27 mouse cellular contexts compared by ENCODE assay signal in the genomic region with DNA sequence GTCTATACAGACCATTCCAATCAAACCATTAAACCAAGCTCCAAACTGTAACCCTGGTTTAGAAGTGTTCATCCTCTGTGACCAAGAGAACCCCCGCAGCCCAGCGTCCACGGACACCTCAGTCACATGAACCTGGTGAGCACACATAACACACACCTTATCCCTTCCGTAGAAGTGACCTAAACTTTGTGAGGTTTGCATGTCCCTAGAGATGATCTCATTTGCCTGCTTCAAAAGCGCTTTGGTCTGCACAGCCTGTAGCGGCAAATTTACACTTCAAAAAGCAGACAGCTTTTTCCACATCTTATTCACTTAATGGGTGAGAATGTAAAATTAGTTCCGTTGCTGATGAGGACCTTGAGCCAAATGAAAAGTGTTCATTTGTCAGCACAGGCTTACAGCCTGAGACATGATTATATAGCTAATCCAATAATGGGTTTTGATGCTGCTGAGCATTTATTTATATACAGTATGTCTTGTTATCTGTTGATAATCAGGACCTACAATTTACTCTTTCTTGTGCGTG.
A peak's percentile ranks its signal among the peaks of the same experiment; 100 is the strongest.
DNase-seq lines count a peak whose midpoint lies in the region; ATAC-seq and TF ChIP-seq lines count a peak whose summit lies in the region.
"Had no signal": no experiment of that assay in that cellular context is flagged by ENCODE, and none has a peak within 500 bp of the region (broad histone marks: within the 10 kb centered on the region; RNA-seq: fewer than 3 reads in every experiment).

No protein-coding gene starts in this region.

- H3K4me2 ChIP-seq in forebrain, embryonic 16.5 days (ENCODE audit: low read length), result no peak overlapping the region
- no peak overlapping the region for H3K4me2 ChIP-seq in forebrain, embryonic 15.5 days (replicated peaks)
- H3K4me2 ChIP-seq in midbrain, embryonic 15.5 days, result no peak overlapping the region
- H3K4me2 ChIP-seq: forebrain, embryonic 13.5 days; heart, embryonic 11.5 days; hindbrain, embryonic 13.5 days; intestine, embryonic 15.5 days had no signal

- H3K9me3 ChIP-seq in forebrain, embryonic 16.5 days (ENCODE audit: control insufficient read depth, low read length), result no peaks in the 10 kb centered on the region
- no peaks in the 10 kb centered on the region for H3K9me3 ChIP-seq in forebrain, embryonic 15.5 days
- H3K9me3 ChIP-seq in midbrain, embryonic 15.5 days, result no peaks in the 10 kb centered on the region
- H3K9me3 ChIP-seq: forebrain, embryonic 10.5 days; forebrain, embryonic 13.5 days; G1E; hindbrain, embryonic 10.5 days; hindbrain, embryonic 13.5 days; intestine, embryonic 15.5 days had no signal

- DNase-seq in brain, embryonic 14.5 days (ENCODE audit: low read depth), result peak; percentile 64
- DNase-seq in testis, postnatal 10 days (ENCODE audit: low spot score), result no peak
- DNase-seq in adrenal gland, adult 8-10 months, result no peak
- DNase-seq: adrenal gland, postnatal 14 days; B cell, adult 2 months; cerebellum, adult 11-12 months; cerebellum, adult 8-10 months; cerebellum, postnatal 10 days; cerebellum, postnatal 36 days; embryo, embryonic 11 days; gastrocnemius, adult 2 months; gastrocnemius, postnatal 14 days; heart, adult 11 months; heart, postnatal 36 days had no signal

- no peak for TF ChIP-seq CTCF in brain, embryonic 14.5 days (IDR thresholded peaks at IDR 0.05; ENCODE audit: borderline replicate concordance, extremely low read depth, insufficient read depth, insufficient read length)

- no peak overlapping the region for H3K27ac ChIP-seq in forebrain, embryonic 16.5 days (ENCODE audit: low read length)
- H3K27ac ChIP-seq in forebrain, embryonic 15.5 days (replicated peaks), result no peak overlapping the region
- H3K27ac ChIP-seq in midbrain, embryonic 15.5 days, result no peak overlapping the region
- H3K27ac ChIP-seq: forebrain, embryonic 10.5 days; forebrain, embryonic 13.5 days; gastrocnemius, adult 2 months; hindbrain, embryonic 10.5 days; hindbrain, embryonic 13.5 days; intestine, embryonic 15.5 days had no signal

- no peaks in the 10 kb centered on the region for H3K27me3 ChIP-seq in forebrain, embryonic 16.5 days (replicated peaks; ENCODE audit: control insufficient read depth, insufficient read depth, low read length)
- no peaks in the 10 kb centered on the region for H3K27me3 ChIP-seq in forebrain, embryonic 15.5 days
- no peaks in the 10 kb centered on the region for H3K27me3 ChIP-seq in midbrain, embryonic 15.5 days (replicated peaks)
- H3K27me3 ChIP-seq: CH12.LX; forebrain, embryonic 13.5 days; hindbrain, embryonic 13.5 days; intestine, embryonic 15.5 days; Patski had no signal

- peak; percentile 26; the same call in 1 of the 2 replicates for ATAC-seq in forebrain, embryonic 16.5 days
- no peak for ATAC-seq in forebrain, embryonic 15.5 days (replicated peaks)
- ATAC-seq in midbrain, embryonic 15.5 days (replicated peaks), result peak; percentile 60; the same call in 1 of the 2 replicates
- ATAC-seq: forebrain, embryonic 13.5 days; hindbrain, embryonic 16.5 days; intestine, embryonic 15.5 days; Patski had no signal

- no peak overlapping the region for H3K9ac ChIP-seq in forebrain, embryonic 16.5 days (replicated peaks; ENCODE audit: low read depth, low read length)
- H3K9ac ChIP-seq in forebrain, embryonic 15.5 days (replicated peaks), result no peak overlapping the region
- H3K9ac ChIP-seq in midbrain, embryonic 15.5 days, result no peak overlapping the region
- H3K9ac ChIP-seq: forebrain, embryonic 13.5 days; hindbrain, embryonic 13.5 days; intestine, embryonic 15.5 days had no signal

- H3K4me1 ChIP-seq in forebrain, embryonic 16.5 days (replicated peaks; ENCODE audit: control insufficient read depth, insufficient read depth, low read length), result no peaks in the 10 kb centered on the region
- 0 out of 2 replicates have a peak, but pooled peaks cover 5% of the 10 kb centered on the region for H3K4me1 ChIP-seq in forebrain, embryonic 15.5 days
- peaks cover 14% of the 10 kb centered on the region; the same call in 1 of the 2 replicates for H3K4me1 ChIP-seq in midbrain, embryonic 15.5 days
- H3K4me1 ChIP-seq: intestine, embryonic 15.5 days had no signal

- H3K36me3 ChIP-seq in forebrain, embryonic 16.5 days (ENCODE audit: control insufficient read depth, insufficient read depth), result no peaks in the 10 kb centered on the region
- no peaks in the 10 kb centered on the region for H3K36me3 ChIP-seq in forebrain, embryonic 15.5 days
- H3K36me3 ChIP-seq in midbrain, embryonic 15.5 days (replicated peaks), result no peaks in the 10 kb centered on the region
- H3K36me3 ChIP-seq: forebrain, embryonic 10.5 days; G1E; hindbrain, embryonic 10.5 days; hindbrain, embryonic 13.5 days; intestine, embryonic 15.5 days had no signal

- no peak for TF ChIP-seq POLR2A in brain, embryonic 14.5 days (IDR thresholded peaks at IDR 0.05; ENCODE audit: borderline replicate concordance, extremely low read depth, insufficient read depth, insufficient read length, poor library complexity, severe bottlenecking)

- 70% methylated on average over 8 of the region's 8 CpGs for WGBS in forebrain, embryonic 16.5 days
- 72% methylated on average over 8 of the region's 8 CpGs for WGBS in forebrain, embryonic 15.5 days
- 64% methylated on average over 8 of the region's 8 CpGs for WGBS in midbrain, embryonic 15.5 days

- H3K4me3 ChIP-seq in forebrain, embryonic 16.5 days (replicated peaks; ENCODE audit: low read length), result no peak overlapping the region
- no peak overlapping the region for H3K4me3 ChIP-seq in forebrain, embryonic 15.5 days
- H3K4me3 ChIP-seq in midbrain, embryonic 15.5 days, result no peak overlapping the region
- H3K4me3 ChIP-seq: forebrain, embryonic 10.5 days; forebrain, embryonic 13.5 days; gastrocnemius, adult 2 months; hindbrain, embryonic 10.5 days; hindbrain, embryonic 13.5 days; intestine, embryonic 15.5 days had no signal
